Mouse (Mus musculus) embryo, embryonic 10 days (tissue): Measurements from ENCODE around the gene Fam160b1.

ENCODE experiments used
- DNase-seq: peaks from one replicate; pipeline ENCODE4 v3.0.0-alpha.2; 2015; ENCODE audit warnings: low spot score

Fam160b1 gene

GRCm38 (mm10) chr19:57425296-57425695, 64.8 kb downstream of the Fam160b1 start:
- DNase-seq: no peak

DNA sequence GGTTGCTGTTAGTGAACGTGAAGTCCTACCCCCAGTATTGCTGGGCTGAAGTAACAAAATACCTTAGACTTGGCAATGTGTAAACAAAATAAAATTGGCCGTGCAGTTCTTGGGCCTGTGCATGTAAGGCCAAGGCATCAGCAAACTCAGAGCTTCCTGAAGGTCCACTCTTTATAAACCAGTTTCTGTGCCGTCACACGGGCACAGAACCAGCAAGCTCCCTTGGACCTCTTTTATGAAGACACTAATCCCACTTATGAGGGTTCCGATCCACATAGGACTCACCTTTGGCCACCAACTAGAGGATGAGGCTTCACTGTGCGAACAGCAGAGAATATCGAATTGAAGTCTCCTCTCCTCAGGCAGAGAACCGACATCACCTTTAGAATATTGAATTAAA, 66.4 kb downstream of the Fam160b1 start:
- no peak for DNase-seq

DNA sequence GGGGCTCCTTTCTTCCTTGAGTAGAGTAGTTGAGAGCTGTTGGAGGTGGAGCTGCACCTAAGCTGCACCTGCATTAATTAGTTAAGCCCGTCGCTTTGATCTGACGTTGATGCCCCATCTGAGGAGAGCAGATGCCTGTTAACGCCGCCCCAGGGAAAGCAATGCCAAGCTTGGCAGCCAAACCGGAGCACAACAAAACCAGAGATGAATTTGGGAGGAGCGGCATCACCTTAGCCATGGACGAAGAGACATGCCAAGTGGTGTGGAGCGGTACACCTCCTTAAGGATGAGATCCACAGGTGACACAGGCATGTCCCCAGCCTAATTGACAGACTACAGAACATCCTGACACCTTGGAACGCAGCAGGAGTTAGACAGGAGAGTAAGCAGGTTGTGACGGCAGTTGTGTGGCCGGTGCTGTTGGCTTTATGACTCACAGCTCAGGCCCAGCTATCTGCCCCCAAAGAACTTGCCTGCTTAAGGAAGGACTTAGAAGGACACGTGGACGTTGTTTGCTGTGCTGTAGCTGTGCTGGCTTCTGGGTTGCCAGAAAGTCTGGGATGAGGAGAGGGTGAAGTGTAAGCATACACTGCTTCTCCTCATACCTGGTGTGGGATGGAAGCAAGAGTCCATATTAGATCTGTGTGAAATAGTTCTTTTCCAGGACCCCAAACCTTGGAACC, 67.4 kb downstream of the Fam160b1 start:
- no peak for DNase-seq

- no peak for DNase-seq
These were observed 68.2 kb downstream of the Fam160b1 start for GRCm38 (mm10) chr19:57428641-57429040.

- no peak for DNase-seq
These were observed 69.4 kb downstream of the Fam160b1 start for GRCm38 (mm10) chr19:57429926-57430325.

DNA sequence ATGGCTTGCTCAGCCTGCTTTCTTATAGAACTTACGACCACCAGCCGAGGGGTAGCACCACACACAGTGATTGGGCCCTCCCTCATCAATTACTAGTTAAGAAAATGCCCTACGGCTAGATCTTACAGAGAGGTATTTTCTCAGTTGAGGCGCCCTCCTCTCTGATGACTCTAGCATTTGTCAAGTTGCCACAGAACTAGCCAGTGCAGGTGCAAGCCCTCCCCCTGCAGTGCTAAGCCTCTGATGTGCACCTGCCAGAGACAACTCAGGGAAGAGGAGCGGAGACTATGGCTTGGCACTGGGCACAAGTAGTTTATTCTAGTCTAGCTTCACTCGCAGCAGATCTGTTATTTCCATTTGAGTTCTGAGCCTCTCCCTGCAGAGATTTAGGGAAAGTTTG, 71.0 kb downstream of the Fam160b1 start:
- DNase-seq: no peak

DNA sequence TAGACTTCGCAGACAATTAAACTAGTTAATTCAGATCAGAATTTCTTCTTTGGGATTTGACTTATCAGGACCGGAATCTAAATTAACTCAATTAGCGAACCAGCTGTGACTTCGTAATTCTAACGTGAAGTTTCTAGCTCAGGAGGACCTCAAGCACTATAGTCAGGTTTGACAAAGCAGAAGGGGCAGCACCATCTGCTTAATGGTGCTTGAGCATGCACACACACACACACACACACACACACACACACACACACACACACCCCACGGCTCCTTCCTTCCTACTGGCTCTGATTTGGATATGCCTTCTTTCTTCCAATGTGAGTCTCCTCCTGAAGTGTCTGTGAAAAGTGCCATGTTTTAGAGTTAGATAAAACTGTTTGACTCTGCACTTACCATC, 73.5 kb downstream of the Fam160b1 start:
- DNase-seq: no peak

GRCm38 (mm10) chr19:57436586-57437021, 76.1 kb downstream of the Fam160b1 start:
- DNase-seq: no peak

DNA sequence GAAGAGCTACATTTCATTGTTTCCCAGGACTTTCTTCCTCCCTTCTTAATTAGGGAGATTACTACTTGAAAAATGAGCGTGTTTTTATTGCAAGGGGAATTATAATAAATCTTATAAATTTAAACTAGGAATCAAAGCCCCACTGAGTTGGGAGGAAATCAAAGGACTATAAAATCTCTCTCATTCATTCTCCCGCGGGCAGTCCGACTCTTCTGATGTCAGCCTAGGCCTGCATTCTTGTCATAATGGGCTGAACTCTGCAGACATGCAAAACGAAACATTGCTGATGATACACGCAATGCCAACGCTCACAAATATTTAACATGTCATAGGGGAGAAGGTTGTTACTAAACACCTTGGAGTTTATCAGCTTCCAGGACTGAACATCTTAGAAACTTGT, 76.6 kb downstream of the Fam160b1 start:
- no peak for DNase-seq
